Mouse (Mus musculus) midbrain, embryonic 15.5 days (tissue): ENCODE data around the gene Synj2. TPM values are rescaled to one million over a fixed set of nuclear protein-coding genes. Genes with fewer than 3 reads are reported as not detected.

Experiments
- ATAC-seq: fragments of 200-750 bp; cut with Nextera tagmentation; replicated peaks from 2 replicates; pipeline ENCODE4 v1.8.0; 2017; ENCODE audit warnings: moderate TSS enrichment
- H3K27ac ChIP-seq: fragments of 300-500 bp; sonication (generic); 2 replicates; pipeline ENCODE4 v1.5.1; 2015; ENCODE audit warnings: mild to moderate bottlenecking, inconsistent platforms
- H3K27me3 ChIP-seq: fragments of 300-500 bp; sonication (generic); replicated peaks from 2 replicates; pipeline ENCODE4 v1.6.1; 2015; ENCODE audit warnings: inconsistent platforms
- H3K36me3 ChIP-seq: fragments of 300-500 bp; sonication (generic); replicated peaks from 2 replicates; pipeline ENCODE4 v1.6.1; 2015; ENCODE audit warnings: inconsistent platforms
- H3K4me1 ChIP-seq: fragments of 300-500 bp; sonication (generic); 2 replicates; pipeline ENCODE4 v1.6.1; 2015; ENCODE audit warnings: inconsistent platforms
- H3K4me2 ChIP-seq: fragments of 300-500 bp; sonication (generic); 2 replicates; pipeline ENCODE4 v1.6.1; 2015; ENCODE audit warnings: inconsistent platforms, mild to moderate bottlenecking, moderate library complexity
- H3K4me3 ChIP-seq: fragments of 300-500 bp; sonication (generic); 2 replicates; pipeline ENCODE4 v1.5.1; 2015; ENCODE audit warnings: mild to moderate bottlenecking, inconsistent platforms
- H3K9ac ChIP-seq: fragments of 300-500 bp; sonication (generic); 2 replicates; pipeline ENCODE4 v1.6.1; 2015; ENCODE audit warnings: mild to moderate bottlenecking, inconsistent platforms
- H3K9me3 ChIP-seq: fragments of 300-500 bp; sonication (generic); 2 replicates; pipeline ENCODE4 v1.6.1; 2016; ENCODE audit warnings: inconsistent platforms
- WGBS: fragments of 180-500 bp; shearing (Covaris S2); methylation state at CpG from one replicate; pipeline ENCODE4 v1.1.7; 2015; ENCODE audit warnings: mixed read lengths; 5-methylcytosine and 5-hydroxymethylcytosine counted together
- polyA plus RNA-seq: library from polyadenylated mRNA; unstranded; fragments of >200 nt; fragmentation: Nextera tagmentation; extraction: Ambion mirVana; gene quantifications from 2 replicates; pipeline ENCODE4 v1.2.1, GENCODE M21; 2015

The Synj2 gene
- 0.79 and 0.86 TPM in 2 replicates for polyA plus RNA-seq

GRCm38 (mm10) chr17:5941230-5942043, at the start of gene Synj2:
Synj2 (plus strand) TSS chr17:5941280.
- peak within 1 kb of the TSS; percentile 90 for H3K4me2 ChIP-seq
- H3K27ac ChIP-seq: no peak within 1 kb of the TSS
- no peaks in the 10 kb centered on the region for H3K36me3 ChIP-seq
- peak within 1 kb of the TSS; percentile 41 for H3K9ac ChIP-seq
- H3K4me3 ChIP-seq: peak within 1 kb of the TSS; percentile 52
- 2% methylated on average over 41 of the region's 52 CpGs for WGBS
- no peaks in the 10 kb centered on the region for H3K9me3 ChIP-seq
- peaks cover 11% of the 10 kb centered on the region; the same call in 1 of the 2 replicates for H3K4me1 ChIP-seq
- ATAC-seq: peak; percentile 75
- H3K27me3 ChIP-seq: peaks cover 29% of the 10 kb centered on the region

DNA sequence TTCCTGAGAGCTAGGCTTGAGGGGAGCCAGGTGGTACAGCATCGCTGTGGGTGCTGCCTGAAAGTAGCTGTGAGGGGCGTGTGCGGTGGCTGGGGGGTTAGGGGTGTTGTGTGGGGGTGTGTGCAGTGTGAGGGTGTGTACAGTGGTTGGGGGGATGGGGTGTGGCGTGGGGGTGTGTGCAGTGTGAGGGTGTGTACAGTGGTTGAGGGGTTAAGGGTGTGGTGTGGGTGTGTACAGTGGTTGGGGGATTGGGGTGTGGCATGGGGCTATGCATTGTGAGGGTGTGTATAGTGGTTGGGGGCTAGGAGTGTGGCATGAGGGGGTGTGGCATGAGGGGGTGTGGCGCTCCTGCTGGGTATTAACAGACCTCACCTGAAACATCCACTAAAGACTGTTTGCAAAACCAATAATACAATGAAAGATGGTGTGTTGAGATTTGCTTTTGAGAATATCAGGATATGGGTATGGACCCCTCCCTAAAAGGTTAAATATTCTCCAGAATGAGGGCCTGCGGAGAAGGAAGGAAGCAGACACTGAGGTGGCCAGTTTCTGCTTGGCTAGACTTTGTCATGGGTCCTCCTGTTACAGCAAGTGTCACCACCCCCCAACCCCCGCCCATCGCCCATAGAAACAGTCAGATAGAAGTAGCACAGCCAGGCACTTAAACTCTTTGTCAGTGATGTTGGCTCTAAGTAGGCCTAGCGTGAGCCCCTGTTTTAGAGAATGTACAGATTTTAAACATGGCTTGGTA, 49.0 kb upstream of the Synj2 start:
- Histone ChIP-seq H3K4me1 (peaks cover 3% of the 10 kb centered on the region; the same call in 1 of the 2 replicates), H3K27me3 (no peaks in the 10 kb centered on the region), H3K9ac (no peak overlapping the region), H3K27ac (no peak overlapping the region), H3K9me3 (no peaks in the 10 kb centered on the region), H3K4me2 (no peak overlapping the region), H3K36me3 (no peaks in the 10 kb centered on the region), H3K4me3 (no peak overlapping the region)
- WGBS: 83% methylated on average over 9 of the region's 9 CpGs
- no peak for ATAC-seq

DNA sequence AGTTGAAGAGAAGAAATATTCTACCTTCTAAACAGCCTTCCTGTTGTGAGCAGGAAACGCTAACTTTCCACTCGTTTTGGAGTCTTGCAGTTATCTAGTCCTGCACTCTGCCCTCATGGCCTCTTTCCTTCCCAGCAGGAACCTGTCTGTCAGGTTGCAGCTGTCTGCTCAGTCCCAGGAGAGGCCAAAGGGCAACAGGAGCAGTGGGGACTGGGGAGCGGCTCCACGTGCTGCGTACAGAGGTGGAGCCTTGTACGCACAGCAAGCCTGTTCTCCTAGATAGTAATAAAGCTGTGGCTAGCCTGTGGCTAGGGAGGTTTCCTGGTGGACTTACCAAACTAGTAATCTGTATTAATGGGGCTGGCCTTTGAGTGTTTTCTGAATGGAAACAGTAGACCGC, 48.0 kb upstream of the Synj2 start:
- Histone ChIP-seq H3K4me3 (no peak overlapping the region), H3K4me1 (no peaks in the 10 kb centered on the region), H3K27me3 (no peaks in the 10 kb centered on the region), H3K36me3 (no peaks in the 10 kb centered on the region), H3K9me3 (no peaks in the 10 kb centered on the region), H3K9ac (no peak overlapping the region), H3K4me2 (no peak overlapping the region), H3K27ac (no peak overlapping the region)
- no peak for ATAC-seq
- WGBS: 28% methylated on average over 7 of the region's 7 CpGs

GRCm38 (mm10) chr17:5893574-5894148, 47.4 kb upstream of the Synj2 start:
- H3K27me3 ChIP-seq: no peaks in the 10 kb centered on the region
- WGBS: 79% methylated on average over 7 of the region's 7 CpGs
- H3K9me3 ChIP-seq: no peaks in the 10 kb centered on the region
- no peak for ATAC-seq
- no peaks in the 10 kb centered on the region for H3K4me1 ChIP-seq
- no peak overlapping the region for H3K4me2 ChIP-seq
- no peak overlapping the region for H3K9ac ChIP-seq
- no peak overlapping the region for H3K4me3 ChIP-seq
- no peaks in the 10 kb centered on the region for H3K36me3 ChIP-seq
- H3K27ac ChIP-seq: no peak overlapping the region

DNA sequence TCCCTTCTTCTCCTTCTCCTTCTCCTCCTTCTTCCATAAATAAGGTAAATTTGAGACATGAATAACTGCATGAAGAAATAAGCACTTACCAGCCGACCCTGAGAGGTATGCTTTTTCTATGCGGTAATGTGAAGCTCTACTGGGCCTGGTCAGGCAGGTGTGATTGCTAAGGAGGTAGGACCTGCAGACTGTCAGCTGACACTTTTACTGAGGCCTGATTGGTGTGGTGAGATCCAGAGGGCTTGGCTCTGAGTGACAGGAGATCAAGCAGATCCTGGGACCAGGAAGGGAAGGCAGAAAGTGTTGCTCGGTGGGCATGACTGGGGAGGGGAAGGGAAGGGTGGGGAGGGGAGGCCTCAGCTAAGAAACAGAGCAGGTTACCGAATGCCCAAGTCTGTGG, 45.0 kb upstream of the Synj2 start:
- WGBS: 80% methylated on average over 4 of the region's 4 CpGs
- H3K36me3 ChIP-seq: no peaks in the 10 kb centered on the region

DNA sequence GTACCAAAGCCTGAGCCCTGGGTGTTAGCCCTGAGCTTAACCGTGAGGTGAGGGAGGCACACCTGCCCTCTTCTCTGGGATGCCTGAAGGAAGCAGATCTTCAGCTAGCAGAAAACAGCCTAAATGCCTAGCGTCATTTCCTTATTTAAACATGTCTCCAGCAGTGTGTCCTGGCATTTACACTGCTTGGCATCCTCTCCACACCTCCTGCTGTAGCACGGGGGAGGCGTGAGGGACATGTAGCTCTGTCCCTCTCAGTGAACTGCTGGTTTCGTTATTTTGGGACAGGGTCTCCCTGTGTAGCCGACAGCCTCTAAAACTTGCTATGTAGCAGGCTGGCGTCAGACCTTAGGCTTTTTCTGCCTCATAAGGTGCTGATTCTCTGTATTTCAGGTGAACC, 44.5 kb upstream of the Synj2 start:
- H3K9me3 ChIP-seq: no peaks in the 10 kb centered on the region
- no peak overlapping the region for H3K27ac ChIP-seq
- H3K4me2 ChIP-seq: no peak overlapping the region
- no peaks in the 10 kb centered on the region for H3K27me3 ChIP-seq
- H3K36me3 ChIP-seq: no peaks in the 10 kb centered on the region
- 86% methylated on average over 7 of the region's 7 CpGs for WGBS
- no peaks in the 10 kb centered on the region for H3K4me1 ChIP-seq
- H3K4me3 ChIP-seq: no peak overlapping the region
- H3K9ac ChIP-seq: no peak overlapping the region
- ATAC-seq: no peak

More for the DNA sequence above, 45.0 kb upstream of the Synj2 start:
- Histone ChIP-seq H3K4me1 (no peaks in the 10 kb centered on the region), H3K4me3 (no peak overlapping the region), H3K9ac (no peak overlapping the region), H3K27me3 (no peaks in the 10 kb centered on the region), H3K4me2 (no peak overlapping the region), H3K9me3 (no peaks in the 10 kb centered on the region), H3K27ac (no peak overlapping the region)
- no peak for ATAC-seq

GRCm38 (mm10) chr17:5897326-5898200, 43.5 kb upstream of the Synj2 start:
- Histone ChIP-seq H3K36me3 (no peaks in the 10 kb centered on the region), H3K9me3 (no peaks in the 10 kb centered on the region), H3K27me3 (no peaks in the 10 kb centered on the region), H3K27ac (no peak overlapping the region), H3K4me1 (no peaks in the 10 kb centered on the region), H3K4me3 (no peak overlapping the region), H3K4me2 (no peak overlapping the region), H3K9ac (no peak overlapping the region)
- no peak for ATAC-seq
- WGBS: 93% methylated on average over 17 of the region's 17 CpGs

GRCm38 (mm10) chr17:5899251-5899650, 41.8 kb upstream of the Synj2 start:
- no peak for ATAC-seq
- Histone ChIP-seq H3K27me3 (no peaks in the 10 kb centered on the region), H3K27ac (no peak overlapping the region), H3K4me1 (no peaks in the 10 kb centered on the region), H3K9ac (no peak overlapping the region), H3K4me3 (no peak overlapping the region), H3K4me2 (no peak overlapping the region), H3K9me3 (no peaks in the 10 kb centered on the region), H3K36me3 (no peaks in the 10 kb centered on the region)
- 94% methylated on average over 6 of the region's 6 CpGs for WGBS

DNA sequence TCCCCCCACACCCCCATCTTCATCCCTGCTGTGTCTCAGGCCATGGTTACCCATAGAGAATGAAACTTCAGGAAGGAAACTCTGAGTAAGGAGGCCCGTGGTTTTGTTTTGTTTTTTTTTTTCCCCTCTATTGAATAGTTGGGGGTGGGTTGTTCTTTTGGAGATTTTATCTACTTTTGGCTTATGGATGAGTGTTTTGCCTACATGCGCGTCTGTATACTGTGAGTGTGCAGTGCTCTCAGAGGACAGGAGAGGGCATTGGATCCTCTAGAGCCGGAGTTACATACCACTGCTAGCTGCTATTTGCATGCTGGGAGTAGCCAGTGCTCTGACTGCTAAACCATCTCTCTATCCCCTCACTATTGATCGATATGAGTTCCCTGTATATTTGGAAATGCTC, 39.7 kb upstream of the Synj2 start:
- Histone ChIP-seq H3K4me2 (no peak overlapping the region), H3K27me3 (no peaks in the 10 kb centered on the region), H3K4me3 (no peak overlapping the region), H3K9me3 (no peaks in the 10 kb centered on the region), H3K36me3 (no peaks in the 10 kb centered on the region), H3K4me1 (no peaks in the 10 kb centered on the region), H3K9ac (no peak overlapping the region), H3K27ac (no peak overlapping the region)
- no peak for ATAC-seq
- 83% methylated on average over 5 of the region's 5 CpGs for WGBS

- H3K27ac ChIP-seq: no peak overlapping the region
- WGBS: 83% methylated on average over 6 of the region's 6 CpGs
- no peak for ATAC-seq
Measured at GRCm38 (mm10) chr17:5903630-5904301, 37.3 kb upstream of the Synj2 start.

DNA sequence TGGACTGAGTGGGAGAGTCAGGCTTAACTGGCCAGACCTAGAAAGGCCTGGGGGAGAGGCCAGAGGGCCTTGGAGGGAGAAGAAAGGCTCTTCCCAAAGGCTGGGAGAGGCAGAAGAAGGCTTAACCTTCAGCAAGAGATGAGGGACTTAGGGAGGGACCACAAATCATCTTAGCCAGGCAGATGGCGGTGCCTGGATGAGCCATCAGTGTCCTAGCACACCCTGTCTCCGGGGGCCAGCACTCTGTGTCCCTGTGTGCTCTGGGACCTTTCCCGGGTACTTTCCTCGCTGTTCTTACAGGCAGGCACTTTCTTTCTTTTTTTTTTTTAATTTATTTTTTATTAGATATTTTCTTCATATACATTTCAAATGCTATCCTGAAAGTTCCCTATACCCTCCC, 31.4 kb upstream of the Synj2 start:
- ATAC-seq: no peak
- H3K9me3 ChIP-seq: no peaks in the 10 kb centered on the region
- WGBS: 95% methylated on average over 4 of the region's 4 CpGs

More at GRCm38 (mm10) chr17:5903630-5904301, 37.3 kb upstream of the Synj2 start:
- H3K36me3 ChIP-seq: no peaks in the 10 kb centered on the region
- H3K4me2 ChIP-seq: no peak overlapping the region
- no peak overlapping the region for H3K4me3 ChIP-seq
- H3K9me3 ChIP-seq: no peaks in the 10 kb centered on the region
- H3K9ac ChIP-seq: no peak overlapping the region
- no peaks in the 10 kb centered on the region for H3K27me3 ChIP-seq
- H3K4me1 ChIP-seq: no peaks in the 10 kb centered on the region

More for the DNA sequence above, 31.4 kb upstream of the Synj2 start:
- no peaks in the 10 kb centered on the region for H3K4me1 ChIP-seq
- H3K27ac ChIP-seq: no peak overlapping the region
- H3K4me3 ChIP-seq: no peak overlapping the region
- no peak overlapping the region for H3K4me2 ChIP-seq
- no peaks in the 10 kb centered on the region for H3K27me3 ChIP-seq
- H3K36me3 ChIP-seq: no peaks in the 10 kb centered on the region
- H3K9ac ChIP-seq: no peak overlapping the region
